Mouse (Mus musculus): ENCODE results near the gene Il22ra1.
"Not testable (repeated sequence)": the region's sequence is repeated elsewhere in the genome, so short reads cannot be mapped to it uniquely, and the experiment has no call there.

The Il22ra1 gene

GRCm38 (mm10) chr4:135727817-135728216 lies at the start of gene Il22ra1:
TSS of gene Il22ra1 (plus strand) at chr4:135728172.
- DNase-seq (ENCODE audit: low read depth, low spot score): no peak

GRCm38 (mm10) chr4:135679316-135679715 lies 48.7 kb upstream of the Il22ra1 start:
- DNase-seq (ENCODE audit: low read depth, low spot score): no peak

- no peak for DNase-seq (ENCODE audit: low read depth, low spot score)
Measured at GRCm38 (mm10) chr4:135681789-135682188, 46.2 kb upstream of the Il22ra1 start.

GRCm38 (mm10) chr4:135683553-135683952 lies 44.4 kb upstream of the Il22ra1 start:
- DNase-seq (ENCODE audit: low read depth, low spot score): no peak

- DNase-seq (ENCODE audit: low read depth, low spot score): no peak
Measured at GRCm38 (mm10) chr4:135684731-135685130, 43.2 kb upstream of the Il22ra1 start.

GRCm38 (mm10) chr4:135685906-135686567 lies 41.9 kb upstream of the Il22ra1 start, which contains the start of gene Ifnlr1:
TSS of gene Ifnlr1 (plus strand) at chr4:135686287.
- no peak for DNase-seq (ENCODE audit: low read depth, low spot score)

GRCm38 (mm10) chr4:135686568-135686953 lies 41.4 kb upstream of the Il22ra1 start:
- DNase-seq (ENCODE audit: low read depth, low spot score): no peak

GRCm38 (mm10) chr4:135689797-135690196 lies 38.2 kb upstream of the Il22ra1 start:
- no peak for DNase-seq (ENCODE audit: low read depth, low spot score)

GRCm38 (mm10) chr4:135690241-135690640 lies 37.7 kb upstream of the Il22ra1 start:
- DNase-seq (ENCODE audit: low read depth, low spot score): no peak

- no peak for DNase-seq (ENCODE audit: low read depth, low spot score)
Measured at GRCm38 (mm10) chr4:135692916-135693315, 35.1 kb upstream of the Il22ra1 start.

- no peak for DNase-seq (ENCODE audit: low read depth, low spot score)
Measured at GRCm38 (mm10) chr4:135698498-135698897, 29.5 kb upstream of the Il22ra1 start.

- no peak for DNase-seq (ENCODE audit: low read depth, low spot score)
Measured at GRCm38 (mm10) chr4:135703497-135703896, 24.5 kb upstream of the Il22ra1 start.

GRCm38 (mm10) chr4:135704016-135704415 lies 24.0 kb upstream of the Il22ra1 start:
- DNase-seq (ENCODE audit: low read depth, low spot score): no peak

GRCm38 (mm10) chr4:135706045-135706444 lies 21.9 kb upstream of the Il22ra1 start:
- no peak for DNase-seq (ENCODE audit: low read depth, low spot score)

- peak; percentile 67 for DNase-seq (ENCODE audit: low read depth, low spot score)
Measured at GRCm38 (mm10) chr4:135709072-135709564, 18.9 kb upstream of the Il22ra1 start.

- no peak for DNase-seq (ENCODE audit: low read depth, low spot score)
Measured at GRCm38 (mm10) chr4:135709621-135710020, 18.4 kb upstream of the Il22ra1 start.

GRCm38 (mm10) chr4:135710392-135710791 lies 17.6 kb upstream of the Il22ra1 start:
- no peak for DNase-seq (ENCODE audit: low read depth, low spot score)

- no peak for DNase-seq (ENCODE audit: low read depth, low spot score)
Measured at GRCm38 (mm10) chr4:135714776-135715175, 13.2 kb upstream of the Il22ra1 start.

- not testable (repeated sequence) for DNase-seq (ENCODE audit: low read depth, low spot score)
Measured at GRCm38 (mm10) chr4:135716438-135716837, 11.5 kb upstream of the Il22ra1 start.

GRCm38 (mm10) chr4:135722540-135723290 lies 5.3 kb upstream of the Il22ra1 start:
- no peak for DNase-seq (ENCODE audit: low read depth, low spot score)

- no peak for DNase-seq (ENCODE audit: low read depth, low spot score)
Measured at GRCm38 (mm10) chr4:135726416-135726815, 1.6 kb upstream of the Il22ra1 start.

- no peak for DNase-seq (ENCODE audit: low read depth, low spot score)
Measured at GRCm38 (mm10) chr4:135730204-135730603, 2.2 kb downstream of the Il22ra1 start.

- no peak for DNase-seq (ENCODE audit: low read depth, low spot score)
Measured at GRCm38 (mm10) chr4:135730951-135731350, 3.0 kb downstream of the Il22ra1 start.
